Mouse (Mus musculus): ENCODE measurements at regions not wholly inside any gene's neighbourhood (a gene's known extent, or its start where the extent isn't known, plus 50 kb on each side); places are given as distances from the start of the nearest gene placed in this dataset.

GRCm38 (mm10) chr10:120726369-120726768 is 172.5 kb downstream of the Msrb3 start:
- no peak for ATAC-seq (ENCODE audit: extremely low read depth, insufficient number of reproducible peaks, low FRiP score, poor library complexity, severe bottlenecking)

DNA sequence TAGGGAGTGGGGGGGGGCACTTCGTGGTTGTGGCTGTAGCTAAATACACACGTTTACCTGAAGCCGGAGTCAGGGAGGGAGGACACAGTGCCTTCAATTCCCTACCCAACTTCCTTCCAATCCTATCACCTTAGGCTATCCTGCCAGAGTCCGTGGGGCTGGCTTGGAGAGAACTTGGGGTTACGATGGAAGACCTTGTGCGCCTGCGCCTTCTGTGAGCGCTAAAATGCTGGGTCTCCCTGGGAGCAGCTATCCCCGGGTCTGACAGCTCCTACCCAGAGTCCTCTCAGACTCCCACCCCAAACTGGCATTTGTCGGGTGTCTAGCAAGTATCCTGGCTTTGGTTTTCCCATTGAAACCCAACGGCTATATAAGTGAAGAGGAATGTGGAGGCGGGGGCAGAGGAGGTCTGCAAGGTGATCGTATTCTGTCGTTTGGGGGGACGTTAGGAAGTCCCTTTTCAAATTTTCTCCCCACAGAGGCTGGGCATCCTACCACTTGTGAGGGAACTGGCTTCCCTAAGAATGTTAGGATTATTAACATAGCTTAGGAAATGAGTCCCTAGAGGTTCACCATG is 176.9 kb downstream of the Msrb3 start:
- no peak for ATAC-seq (ENCODE audit: extremely low read depth, insufficient number of reproducible peaks, low FRiP score, poor library complexity, severe bottlenecking)

GRCm38 (mm10) chr10:120720981-120721380 is 177.9 kb downstream of the Msrb3 start:
- no peak for ATAC-seq (ENCODE audit: extremely low read depth, insufficient number of reproducible peaks, low FRiP score, poor library complexity, severe bottlenecking)

- ATAC-seq (ENCODE audit: extremely low read depth, insufficient number of reproducible peaks, low FRiP score, poor library complexity, severe bottlenecking), result no peak
Observed at GRCm38 (mm10) chr10:120720061-120720460, 178.8 kb downstream of the Msrb3 start.

DNA sequence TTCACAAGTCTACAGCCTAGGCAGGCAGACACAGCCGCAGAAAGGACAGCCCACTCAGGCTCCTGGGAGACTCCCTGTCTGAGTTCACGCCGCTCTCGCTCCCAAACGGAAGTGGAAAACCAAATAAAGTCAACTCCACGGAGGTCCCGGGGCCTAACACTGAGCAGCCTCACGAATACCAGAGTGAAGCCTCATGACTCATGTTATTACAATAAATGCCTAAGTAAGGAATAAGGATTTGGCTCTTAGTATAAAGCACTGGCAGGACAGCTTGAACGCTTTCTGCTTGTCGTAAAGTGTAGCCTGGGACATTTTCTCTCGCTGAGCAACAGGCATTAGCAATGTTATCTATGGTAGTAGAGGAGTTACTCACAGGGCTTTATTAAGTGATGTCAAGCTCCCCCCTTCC is 181.7 kb downstream of the Msrb3 start:
- ATAC-seq (ENCODE audit: extremely low read depth, insufficient number of reproducible peaks, low FRiP score, poor library complexity, severe bottlenecking), result no peak

- no peak for ATAC-seq (ENCODE audit: extremely low read depth, insufficient number of reproducible peaks, low FRiP score, poor library complexity, severe bottlenecking)
Observed at GRCm38 (mm10) chr10:120716391-120716790, 182.5 kb downstream of the Msrb3 start.

GRCm38 (mm10) chr10:120707771-120708750 is 190.8 kb downstream of the Msrb3 start:
- no peak for ATAC-seq (ENCODE audit: extremely low read depth, insufficient number of reproducible peaks, low FRiP score, poor library complexity, severe bottlenecking)

DNA sequence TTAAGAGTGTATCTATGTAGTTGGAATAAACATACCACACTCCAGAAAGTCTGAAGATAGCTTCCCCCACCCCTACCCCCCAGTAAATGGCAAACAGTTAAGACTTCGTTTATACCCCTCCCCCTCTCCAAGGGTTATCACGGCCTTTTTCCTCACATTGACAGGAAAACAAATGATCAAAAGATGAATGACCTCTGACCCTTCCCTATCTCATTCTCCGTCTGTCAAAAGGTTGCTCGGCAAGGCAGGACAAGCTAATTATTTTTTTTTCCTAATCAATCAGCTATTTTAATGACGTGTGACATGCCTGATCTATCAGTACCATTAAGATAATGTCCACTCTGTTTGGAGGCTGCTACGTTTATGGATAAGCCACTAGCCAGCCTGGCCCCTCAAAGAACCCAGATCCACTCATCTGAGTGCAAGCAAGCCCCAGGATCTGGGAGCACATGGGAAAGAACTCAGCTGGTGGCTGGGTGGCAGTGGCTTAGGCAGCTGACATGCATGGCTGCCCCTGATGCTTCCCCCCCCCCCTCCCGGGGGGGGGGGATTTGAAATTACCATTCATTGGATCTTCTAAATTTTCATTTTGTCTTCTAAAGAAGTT is 192.1 kb downstream of the Msrb3 start:
- ATAC-seq (ENCODE audit: extremely low read depth, insufficient number of reproducible peaks, low FRiP score, poor library complexity, severe bottlenecking), result no peak

DNA sequence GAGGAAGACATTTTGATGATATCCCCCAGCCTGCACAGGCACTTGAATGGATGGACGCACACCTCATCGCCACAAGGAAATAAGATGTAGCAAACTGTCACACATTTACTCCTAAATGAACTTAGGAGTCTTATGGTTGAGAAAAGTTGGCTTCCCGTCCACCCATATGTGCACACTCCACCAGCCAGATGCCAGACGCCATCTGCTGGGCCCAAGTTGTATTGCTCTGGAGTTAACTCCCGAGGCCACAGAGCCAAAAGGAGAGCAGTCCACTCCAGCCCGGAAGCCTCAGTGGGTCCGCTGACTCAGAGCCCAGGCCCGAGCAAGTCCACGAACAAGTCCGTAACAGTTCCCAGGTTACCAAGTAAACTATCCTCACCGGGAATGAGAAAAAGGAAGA is 197.1 kb downstream of the Msrb3 start:
- ATAC-seq (ENCODE audit: extremely low read depth, insufficient number of reproducible peaks, low FRiP score, poor library complexity, severe bottlenecking), result peak; percentile 65; the same call in 1 of the 2 replicates

DNA sequence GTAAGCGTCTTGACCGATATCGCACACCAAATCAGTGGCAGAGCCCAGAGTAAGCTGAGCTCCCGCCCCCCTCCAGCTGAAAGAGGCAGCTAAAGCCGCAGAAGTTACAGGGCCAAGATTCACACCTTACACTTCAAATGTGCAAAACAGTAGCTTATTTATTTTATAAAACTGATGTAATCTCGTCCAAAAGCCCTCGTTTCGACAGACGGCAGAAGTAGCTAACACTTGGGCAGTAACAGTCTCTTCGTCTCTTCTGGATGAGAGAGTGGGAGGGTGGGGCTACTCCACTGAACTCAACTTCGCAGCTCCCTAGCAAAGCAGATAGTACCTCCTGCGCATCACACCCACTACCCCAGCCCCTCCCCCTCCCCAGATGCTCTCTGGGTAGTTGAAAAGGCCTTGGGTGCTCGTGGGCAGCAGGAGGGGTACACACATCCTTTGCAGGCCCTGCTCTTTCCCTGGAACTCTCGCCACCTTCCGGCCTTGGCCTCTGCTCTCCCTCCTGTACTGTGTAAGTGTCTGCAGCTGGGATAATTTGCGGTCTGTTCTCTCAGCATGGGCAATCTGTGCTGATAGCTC is 201.5 kb downstream of the Msrb3 start:
- ATAC-seq (ENCODE audit: extremely low read depth, insufficient number of reproducible peaks, low FRiP score, poor library complexity, severe bottlenecking), result no peak

DNA sequence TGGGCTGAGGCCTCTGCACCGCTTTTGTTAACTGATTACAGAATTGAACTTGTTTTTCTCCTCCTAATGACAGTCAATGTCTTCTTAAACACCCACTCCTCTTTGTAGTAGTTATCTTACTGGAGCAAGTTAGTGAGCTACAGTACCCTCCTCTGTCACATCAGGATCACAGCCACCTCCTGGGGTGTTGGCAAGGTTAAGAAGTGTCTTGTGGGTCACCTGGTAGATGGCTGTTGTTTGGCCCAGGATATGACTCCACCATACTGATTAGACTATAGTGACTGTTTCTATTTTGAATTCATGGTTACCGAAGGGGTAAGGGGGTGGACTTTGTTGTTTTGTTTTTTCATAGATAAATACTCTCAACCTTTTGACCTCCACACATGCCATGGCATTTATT is 202.4 kb downstream of the Msrb3 start:
- no peak for ATAC-seq (ENCODE audit: extremely low read depth, insufficient number of reproducible peaks, low FRiP score, poor library complexity, severe bottlenecking)

GRCm38 (mm10) chr10:120694472-120694871 is 204.4 kb downstream of the Msrb3 start:
- ATAC-seq (ENCODE audit: extremely low read depth, insufficient number of reproducible peaks, low FRiP score, poor library complexity, severe bottlenecking), result no peak

GRCm38 (mm10) chr10:120691451-120691850 is 207.4 kb downstream of the Msrb3 start:
- ATAC-seq (ENCODE audit: extremely low read depth, insufficient number of reproducible peaks, low FRiP score, poor library complexity, severe bottlenecking), result no peak

DNA sequence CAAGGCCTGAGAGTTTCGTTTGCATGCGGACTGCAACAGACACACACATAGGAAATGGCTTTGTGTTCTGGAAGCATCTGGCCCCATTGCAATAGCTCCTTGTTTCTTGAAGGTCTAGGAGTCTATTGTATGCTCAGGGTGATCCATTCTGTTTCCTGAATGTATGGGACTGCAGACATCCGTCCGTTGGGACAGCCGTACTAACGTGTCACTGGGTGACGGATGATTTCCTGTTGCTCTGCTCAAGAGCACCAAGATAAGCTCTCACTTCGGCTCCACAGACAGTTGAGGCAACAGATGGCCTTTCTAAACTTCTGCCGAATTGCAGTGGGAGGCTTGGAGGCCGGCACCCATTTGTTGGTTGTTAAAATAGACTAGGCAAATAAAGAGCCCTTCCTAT is 209.9 kb upstream of the Hmga2 start:
- ATAC-seq (ENCODE audit: extremely low read depth, insufficient number of reproducible peaks, low FRiP score, poor library complexity, severe bottlenecking), result no peak

GRCm38 (mm10) chr10:120682021-120682420 is 205.8 kb upstream of the Hmga2 start:
- ATAC-seq (ENCODE audit: extremely low read depth, insufficient number of reproducible peaks, low FRiP score, poor library complexity, severe bottlenecking), result no peak

DNA sequence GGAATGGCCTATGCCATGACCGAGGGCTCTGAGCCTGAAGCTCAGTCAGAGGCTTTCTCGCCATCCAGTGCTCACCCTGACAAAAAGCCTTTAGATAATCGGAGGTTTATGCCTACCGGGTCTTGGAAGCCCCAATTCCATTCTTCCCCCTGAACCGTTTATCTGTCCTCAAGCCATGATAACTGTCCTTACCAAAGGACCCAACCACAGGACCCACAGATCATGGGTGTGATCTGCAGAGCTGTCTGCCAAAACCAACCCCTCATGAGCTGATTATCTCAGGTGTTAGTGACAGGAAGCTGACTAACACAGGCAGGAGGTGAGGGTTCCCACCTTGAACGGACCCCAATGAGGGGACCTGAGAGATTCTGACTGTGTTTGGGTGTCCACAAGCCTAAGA is 203.7 kb upstream of the Hmga2 start:
- ATAC-seq (ENCODE audit: extremely low read depth, insufficient number of reproducible peaks, low FRiP score, poor library complexity, severe bottlenecking), result no peak

DNA sequence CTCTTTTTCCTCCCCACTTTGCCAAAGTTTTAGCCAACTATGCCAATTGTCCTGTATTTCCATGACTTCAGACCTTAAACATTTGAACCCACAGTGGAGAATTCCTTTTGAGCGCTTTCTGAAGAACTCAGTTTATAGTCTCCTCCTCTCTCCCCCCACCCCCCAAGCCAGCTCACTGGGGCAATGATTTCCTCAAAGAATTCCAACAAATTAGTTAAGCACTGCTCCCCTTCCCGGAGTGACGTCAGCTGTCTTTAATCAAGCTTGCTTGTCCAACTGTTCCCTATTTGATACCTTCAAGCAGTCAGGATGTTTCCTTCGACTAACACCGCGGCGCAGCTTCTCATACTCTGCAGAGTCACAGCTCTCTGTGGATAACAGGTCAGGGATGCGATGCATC is 202.0 kb upstream of the Hmga2 start:
- ATAC-seq (ENCODE audit: extremely low read depth, insufficient number of reproducible peaks, low FRiP score, poor library complexity, severe bottlenecking), result no peak

- no peak for ATAC-seq (ENCODE audit: extremely low read depth, insufficient number of reproducible peaks, low FRiP score, poor library complexity, severe bottlenecking)
Observed at GRCm38 (mm10) chr10:120675369-120675768, 199.1 kb upstream of the Hmga2 start.

- ATAC-seq (ENCODE audit: extremely low read depth, insufficient number of reproducible peaks, low FRiP score, poor library complexity, severe bottlenecking), result no peak
Observed at GRCm38 (mm10) chr10:120674321-120675045, 198.2 kb upstream of the Hmga2 start.
